Mouse (Mus musculus) spleen, adult 12 weeks (tissue): Measurements from ENCODE around the gene Tmem222.

Experiments
- DNase-seq: peaks from one replicate; pipeline ENCODE4 v3.0.0; 2022; ENCODE audit warnings: low spot score

Gene Tmem222

DNA sequence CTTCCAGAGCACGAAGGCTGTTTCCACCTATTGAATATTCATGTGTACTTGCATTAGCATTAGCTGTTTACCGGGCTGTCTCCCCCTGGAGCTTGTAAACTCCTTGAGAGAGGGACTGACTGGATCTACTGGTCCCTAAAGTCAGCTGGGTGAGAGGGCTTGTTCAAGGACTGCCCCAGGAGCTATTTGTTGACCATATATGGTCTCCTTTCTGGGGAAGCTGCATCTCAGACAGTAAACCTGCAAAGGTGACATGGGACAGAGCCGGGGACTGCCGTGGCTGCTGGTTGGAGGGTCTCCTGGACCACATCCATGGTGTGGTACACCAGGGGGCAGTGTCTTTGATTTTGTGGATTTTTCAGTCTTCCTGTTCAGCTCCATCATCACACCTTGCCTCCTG lies 5.1 kb upstream of the Tmem222 start:
- no peak for DNase-seq

DNA sequence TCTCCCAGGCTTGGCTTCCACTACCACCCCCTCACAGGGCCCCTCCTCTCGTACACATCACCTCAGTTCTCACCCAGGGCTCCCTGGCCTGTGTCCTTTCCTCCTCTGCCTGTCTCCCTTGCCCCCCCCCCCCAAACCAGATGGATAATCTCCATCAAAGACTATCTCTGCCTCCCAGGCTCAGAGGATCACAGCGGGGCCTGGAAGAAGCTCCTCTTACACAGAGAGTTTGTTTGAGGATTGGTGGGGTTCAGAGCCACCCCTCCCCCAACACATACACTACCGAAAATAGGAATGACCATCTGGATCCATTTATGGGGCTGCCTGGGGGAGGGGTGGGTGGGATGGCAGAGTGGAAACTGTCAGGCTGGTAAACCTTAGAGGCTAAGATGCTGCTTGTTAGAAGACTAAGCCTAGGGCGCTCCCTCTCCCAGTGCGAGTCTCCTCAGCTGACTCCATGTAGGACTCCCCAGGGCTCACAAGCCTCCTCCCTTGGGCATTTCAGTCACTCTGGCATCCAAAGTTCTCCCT lies 4.4 kb upstream of the Tmem222 start:
- DNase-seq: no peak

DNA sequence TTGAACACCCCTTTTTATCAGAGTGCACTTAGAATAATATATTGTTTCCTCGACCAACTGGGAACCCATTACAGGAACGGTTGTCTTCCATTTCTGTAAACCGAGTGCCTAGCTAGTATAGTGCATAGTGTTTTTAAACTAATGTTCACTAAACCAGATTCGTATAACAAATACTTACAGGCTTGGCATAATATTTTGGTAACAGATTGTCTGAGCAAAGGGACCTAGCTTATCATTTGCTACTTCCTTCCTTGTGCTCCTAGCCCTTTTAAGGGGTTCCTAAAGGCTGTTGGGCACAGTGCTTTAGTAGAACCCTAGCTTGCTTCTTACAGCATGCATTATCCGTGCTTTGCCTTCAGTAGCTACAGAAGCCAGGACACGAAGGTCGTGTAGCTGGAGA lies 3.9 kb upstream of the Tmem222 start:
- DNase-seq: no peak

DNA sequence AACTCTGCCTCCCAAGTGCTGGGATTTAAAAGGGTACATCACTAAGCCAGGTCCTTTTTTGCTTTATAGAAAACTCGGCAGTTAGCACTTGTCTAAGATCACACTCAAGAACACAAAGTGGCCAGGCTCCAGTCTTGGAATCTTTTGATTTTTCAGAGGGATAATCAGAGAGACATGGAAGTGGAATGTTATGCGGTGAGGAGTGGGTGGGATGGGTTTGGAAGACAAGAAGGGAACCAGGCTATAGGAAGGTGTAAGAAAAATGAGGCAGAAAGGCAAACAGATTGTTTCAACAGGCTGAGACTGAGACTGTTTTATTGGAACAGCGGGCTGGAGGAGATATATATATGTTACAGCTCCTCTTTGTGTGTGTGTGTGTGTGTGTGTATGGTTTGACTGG lies 890 bp upstream of the Tmem222 start:
- DNase-seq: no peak

DNA sequence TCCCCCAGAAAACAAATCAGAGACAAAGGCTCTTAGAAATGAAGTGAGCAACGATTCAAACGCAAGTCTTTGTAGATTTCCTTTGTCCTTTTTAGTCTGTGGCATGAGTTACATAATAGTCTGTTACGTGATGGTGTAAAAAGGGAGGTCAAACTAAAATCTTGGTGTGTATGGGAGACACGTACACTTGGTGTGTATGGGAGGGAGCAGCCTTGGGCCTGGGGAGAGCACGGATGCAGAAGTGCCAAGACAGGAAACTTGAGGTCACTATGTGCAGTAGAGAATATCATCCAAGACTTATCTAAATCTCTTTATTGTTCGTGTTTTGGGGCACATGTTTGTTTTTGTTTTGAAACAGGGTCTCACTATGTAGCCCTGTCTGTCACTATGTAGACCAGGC lies 475 bp upstream of the Tmem222 start:
- DNase-seq: no peak

DNA sequence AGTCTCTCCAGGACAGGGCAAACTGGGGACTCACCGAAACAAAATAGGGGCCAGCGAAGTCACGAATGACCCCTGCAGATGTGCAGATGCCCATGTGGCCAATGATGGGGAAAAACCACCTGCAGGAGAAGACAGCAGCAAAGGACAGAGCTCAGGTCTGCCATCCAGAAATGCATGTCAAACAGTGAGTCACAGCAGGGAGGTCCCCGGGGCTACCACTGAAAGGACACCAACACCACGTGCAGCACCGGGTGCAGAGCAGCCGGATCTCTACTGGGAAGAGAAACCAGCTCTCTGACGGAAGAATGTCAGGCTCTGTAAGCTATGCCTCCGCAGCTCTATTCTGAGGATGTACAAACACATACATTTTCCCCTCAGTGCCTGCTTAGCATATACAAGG lies 6.7 kb downstream of the Tmem222 start:
- DNase-seq: no peak

DNA sequence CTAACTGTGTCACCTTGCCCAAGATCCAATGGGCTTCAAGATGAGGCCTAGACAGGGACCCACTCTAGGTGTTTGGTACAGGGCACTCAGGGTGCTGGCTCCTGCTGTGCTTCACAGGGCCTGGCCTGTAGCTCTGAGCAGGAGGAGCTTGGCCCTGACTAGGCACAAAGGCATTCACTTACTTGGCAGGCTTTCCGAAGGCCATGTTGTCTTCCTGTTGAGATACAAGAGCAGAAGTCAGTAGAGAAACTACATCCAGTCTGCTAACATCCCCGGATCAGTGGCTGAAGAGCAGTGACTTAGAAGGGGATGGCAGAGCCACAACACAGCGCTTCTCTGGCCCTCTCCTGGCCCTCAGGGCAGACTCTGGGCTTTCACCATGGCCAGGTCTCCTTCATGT lies 8.0 kb downstream of the Tmem222 start:
- no peak for DNase-seq

DNA sequence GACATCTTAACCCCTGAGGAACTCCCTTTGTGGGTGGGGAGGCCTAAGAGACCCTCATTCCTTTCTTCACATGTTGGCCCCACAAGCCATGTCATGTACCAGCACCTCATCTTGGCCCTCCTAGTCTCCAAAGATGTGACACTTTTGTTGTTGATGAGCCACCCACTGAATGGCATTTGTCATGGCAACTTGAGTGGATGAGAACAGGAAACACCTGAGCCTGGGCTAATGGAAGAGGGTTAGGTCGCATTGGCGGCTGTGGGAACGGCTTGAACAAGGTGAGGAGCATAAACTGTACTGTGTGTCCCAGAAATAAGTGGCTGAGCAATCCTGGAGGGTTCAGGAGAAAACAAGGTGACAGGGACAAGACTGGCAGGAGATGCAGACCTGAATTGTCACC lies 8.7 kb downstream of the Tmem222 start:
- DNase-seq: no peak

DNA sequence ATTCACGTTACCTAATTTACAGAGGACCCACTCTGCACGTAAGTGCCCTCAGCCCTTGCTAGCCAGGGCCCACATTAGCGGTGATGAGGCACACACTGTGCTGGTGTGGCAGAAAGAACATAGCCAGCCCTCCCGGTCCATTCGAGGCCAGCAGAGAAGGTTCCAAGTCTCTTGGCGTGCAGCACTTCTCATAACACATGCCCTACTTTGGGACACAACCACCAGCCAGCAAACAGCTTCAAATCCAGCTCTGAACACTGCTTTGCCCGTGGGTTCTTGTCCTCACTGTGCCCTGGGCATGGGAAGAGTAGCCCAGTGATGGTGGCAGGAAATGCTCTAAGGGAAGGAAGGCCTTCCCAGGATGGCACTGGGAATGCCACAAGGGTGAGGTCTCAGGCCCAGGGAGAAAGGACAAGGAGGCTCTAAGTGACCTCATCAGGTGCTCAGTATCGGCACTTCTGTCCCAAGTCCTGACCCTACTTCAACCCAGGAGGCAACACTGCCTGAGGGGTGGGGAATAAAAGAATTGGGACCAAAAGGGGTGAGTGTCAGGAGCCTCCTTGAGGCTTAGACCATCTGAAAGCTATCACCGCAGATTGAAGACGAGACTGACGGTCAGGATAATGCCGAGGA lies 11.2 kb downstream of the Tmem222 start:
- DNase-seq: no peak

DNA sequence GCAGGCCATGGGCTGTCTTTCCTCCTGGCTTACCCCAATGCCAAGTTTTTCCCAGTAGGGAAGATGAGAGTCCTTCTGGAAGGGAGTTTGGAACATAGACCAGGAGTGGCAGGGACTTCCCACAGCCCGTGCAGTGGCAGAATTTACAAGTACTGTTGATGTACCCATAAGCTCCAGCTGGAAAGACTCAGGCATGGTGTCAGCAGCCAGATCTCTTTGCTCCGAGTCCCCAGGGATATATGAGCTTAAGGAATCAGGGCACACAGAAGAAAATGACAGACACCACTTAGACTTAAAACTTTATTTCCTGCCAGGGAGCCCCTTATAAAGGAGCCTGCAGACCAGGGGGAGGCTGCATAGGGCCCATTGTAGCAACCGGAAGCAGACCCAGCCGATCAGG lies 11.8 kb downstream of the Tmem222 start:
- DNase-seq: no peak

DNA sequence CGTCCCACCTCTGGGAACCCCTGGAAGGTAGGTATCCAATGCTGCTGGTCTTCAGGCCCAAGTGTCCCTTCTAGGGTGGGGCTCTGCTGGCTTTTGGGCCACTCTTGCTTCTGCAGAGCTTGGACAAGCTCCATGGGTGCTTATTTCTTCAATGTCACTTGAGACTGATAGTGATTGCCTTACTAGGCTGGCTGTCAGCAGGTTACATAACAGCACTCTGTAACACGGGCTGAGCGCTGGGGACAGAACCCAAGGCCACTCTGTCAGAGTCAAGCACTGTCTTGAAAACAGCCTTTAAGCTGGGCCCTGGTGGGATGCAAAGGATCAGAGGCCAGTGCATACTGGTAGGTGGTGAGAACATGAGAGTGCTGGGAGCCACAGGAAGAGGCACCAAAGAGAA lies 12.3 kb downstream of the Tmem222 start:
- no peak for DNase-seq

DNA sequence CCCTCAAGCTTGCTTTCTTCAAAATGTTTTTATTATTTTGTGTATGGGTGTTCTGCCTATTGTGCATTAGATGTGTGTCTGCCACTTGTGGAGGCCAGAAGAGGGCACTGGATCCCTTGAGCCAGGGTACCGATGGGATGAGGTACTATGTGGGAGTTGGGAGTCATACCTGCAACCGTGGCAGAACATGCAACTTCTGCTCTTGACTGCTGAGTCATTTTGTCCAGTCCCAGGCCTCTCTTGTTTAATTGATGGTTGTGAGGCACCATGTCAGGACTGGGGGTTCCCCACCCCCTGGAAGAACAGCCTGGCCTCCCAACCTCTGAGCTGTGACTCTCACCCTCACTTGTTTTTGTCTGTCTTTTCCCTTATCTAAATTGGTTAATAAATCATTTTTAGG lies 13.0 kb downstream of the Tmem222 start:
- no peak for DNase-seq

DNA sequence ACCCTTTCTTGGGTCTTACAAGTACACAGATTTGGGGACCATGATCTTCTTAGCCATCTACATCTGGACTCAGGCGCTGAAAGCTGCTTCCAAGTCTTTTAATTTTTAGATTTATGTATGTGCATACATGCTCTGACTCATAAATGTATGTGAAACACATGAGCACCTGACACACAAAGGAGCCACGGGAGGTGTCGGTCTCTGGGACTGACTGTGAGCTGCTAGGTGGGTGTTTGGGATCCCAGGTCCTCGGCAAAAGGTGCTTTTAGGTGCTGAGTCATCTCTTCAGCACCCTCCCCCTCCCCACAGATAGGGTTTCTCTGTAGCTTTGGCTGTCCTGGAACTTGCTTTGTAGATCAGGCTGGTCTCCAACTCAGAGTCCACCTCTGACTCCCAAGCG lies 13.8 kb downstream of the Tmem222 start:
- DNase-seq: no peak

DNA sequence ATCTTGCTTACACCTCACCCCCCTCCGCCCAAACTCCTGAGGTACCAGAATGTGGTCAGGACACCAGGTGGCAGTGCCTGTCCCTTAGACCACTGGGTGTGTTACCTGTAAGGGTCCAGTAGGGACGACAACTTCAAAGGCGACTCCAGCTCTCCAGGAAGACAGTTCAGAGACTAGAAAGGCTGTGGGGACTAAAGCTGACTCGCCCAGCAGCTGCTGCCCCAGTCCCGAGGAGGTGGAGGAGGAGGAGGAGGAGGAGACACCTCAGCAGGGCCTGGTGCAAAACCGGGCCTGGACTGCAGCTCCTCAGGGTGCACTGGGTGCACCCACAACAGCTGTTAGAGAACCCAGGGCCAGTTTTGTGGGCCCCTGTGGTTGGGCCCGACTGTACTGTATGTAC lies 14.7 kb downstream of the Tmem222 start, which contains the start of gene Sytl1:
Gene Sytl1, minus strand, starts transcription at position 232 of the 400 bp plus-strand sequence.
- no peak for DNase-seq

DNA sequence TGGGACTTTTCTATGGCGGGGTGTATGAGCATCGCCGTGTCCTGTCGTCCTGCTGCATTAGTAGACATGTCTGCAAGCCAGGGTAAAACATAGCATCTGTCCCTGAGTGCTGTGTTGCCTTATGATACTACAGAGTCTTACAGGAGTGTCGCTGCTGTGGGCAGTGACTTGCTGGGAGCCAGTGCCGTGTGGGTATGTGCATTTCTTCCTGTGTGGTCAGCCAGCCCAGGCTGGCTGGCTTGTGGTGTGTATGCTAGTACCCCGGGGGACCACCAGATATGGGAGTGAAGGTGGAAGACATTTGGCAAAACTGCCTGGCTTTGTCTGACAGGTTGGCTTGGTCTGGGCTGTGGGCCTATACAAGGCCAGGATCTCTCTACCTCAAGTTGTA lies 15.2 kb downstream of the Tmem222 start:
- DNase-seq: no peak

DNA sequence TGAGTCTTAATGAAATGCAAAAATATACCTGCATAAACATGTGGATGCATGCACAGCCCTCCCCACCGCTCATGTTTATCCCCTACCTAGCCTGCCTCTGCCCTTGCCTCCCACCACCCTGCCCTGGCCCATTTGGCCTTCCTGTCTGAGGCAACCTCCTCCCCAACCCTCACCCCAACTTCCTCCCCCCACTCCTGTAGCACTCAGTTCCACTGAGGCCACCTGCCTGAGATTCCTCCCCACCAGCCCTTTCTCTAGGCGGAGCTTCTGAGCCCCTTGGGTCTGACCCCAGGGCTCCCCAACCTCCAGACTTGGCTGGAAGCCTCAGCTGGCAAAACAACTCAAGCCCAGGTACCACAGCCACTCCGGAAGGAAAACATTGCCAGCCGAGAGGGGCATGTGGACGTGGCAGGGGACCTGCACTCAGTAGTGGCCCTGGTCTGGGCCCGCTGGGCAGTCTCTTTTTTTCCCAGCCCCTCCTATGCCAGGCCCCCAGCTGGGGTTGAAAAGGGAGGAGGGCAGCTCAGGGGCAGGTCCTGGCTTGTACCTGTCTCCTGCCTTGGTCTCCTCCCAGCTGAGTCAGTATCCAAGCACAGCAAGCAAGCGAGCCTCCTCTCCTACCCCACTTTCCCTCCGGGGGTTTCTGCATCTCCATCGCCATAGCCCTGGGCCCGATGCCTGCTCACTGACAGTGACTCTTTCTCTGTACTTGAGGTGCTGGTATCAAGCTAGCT lies 15.8 kb downstream of the Tmem222 start:
- no peak for DNase-seq

DNA sequence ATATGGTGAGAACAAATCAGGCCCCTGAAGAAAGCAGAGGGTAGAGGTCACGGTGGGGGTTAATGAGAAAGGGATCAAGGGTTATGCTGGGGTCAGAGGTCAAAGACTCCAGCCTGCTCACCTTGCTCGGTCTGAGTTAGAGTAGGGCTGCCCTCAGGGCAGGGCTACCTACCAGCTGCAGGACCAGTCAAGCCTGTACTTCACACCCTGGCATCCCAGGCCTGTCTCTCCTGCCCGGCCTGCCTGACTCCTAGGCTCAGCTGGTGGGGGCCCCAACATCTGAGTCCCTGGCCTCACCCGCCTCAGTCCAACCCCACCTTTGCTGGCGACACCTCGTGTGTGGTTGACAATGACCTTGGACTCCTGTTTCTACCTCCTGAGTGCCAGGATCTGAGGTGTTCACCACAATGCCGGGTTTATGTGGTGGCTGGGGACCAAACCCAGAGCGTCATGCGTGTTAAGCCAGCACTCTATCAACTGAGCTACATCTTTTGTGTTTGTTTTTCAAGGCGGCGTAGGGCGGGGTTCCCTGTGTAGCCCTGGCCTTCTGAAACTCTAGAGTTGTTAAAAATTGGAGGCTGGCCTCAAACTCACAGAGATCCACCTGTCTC lies 19.7 kb downstream of the Tmem222 start:
- DNase-seq: no peak

DNA sequence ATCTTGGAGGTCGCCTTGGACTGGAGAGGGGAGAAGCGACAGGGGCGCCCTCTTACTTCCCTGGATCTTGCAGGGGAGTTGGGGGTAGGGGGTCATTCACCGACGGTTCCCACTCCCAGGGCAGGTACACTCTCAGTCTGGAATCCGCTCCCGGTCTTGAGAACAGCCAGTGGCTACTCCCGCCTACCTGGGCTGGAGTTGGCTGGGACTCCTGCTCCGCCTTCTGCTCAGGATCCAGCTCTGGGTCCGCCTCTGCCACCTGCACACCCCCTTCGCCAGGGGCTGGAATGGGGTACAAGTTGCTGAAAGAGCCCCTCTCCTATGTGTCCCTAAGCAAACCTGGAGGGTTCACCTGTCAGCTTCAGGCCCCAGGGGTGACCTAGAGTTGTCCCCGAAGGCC lies 20.4 kb downstream of the Tmem222 start:
- no peak for DNase-seq

DNA sequence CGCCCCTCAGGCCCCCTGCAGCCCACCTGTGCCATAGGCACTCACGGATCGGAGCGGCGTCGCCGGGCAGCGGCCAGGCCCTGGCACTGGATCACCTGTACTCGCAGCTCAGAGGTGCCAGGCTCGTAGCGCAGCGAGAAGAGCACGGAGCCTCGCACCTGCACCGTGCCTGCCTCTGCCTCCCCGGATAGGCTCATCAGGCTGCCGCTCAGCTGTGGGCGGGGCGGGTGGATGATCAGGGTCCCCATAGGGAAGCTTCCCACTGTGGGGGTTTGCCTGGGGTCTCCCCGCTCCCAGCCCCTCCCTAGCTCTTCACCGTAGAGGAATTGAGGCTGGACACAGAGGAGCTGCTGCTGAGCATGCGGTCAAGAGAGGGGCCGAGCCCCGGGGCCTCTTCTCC lies 20.8 kb downstream of the Tmem222 start:
- DNase-seq: no peak

DNA sequence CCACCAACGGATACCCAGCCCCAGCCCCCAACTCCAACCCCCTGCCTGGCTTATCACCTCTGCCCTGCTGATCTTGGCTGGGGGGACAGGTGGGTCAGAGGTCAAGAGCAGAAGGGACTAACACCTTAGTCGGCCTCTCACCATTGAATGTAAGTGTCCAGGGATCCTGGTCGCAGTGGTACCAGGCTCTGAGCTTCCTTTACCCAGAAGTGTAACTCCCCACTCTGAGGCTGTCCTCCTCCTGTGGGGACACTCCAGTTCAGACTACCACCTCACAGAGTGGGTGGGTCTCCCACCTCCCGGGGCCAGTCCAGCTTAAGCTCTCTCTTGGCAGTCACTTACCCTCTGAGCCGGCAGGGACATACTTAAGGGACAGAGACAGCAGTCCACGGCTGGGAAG lies 22.2 kb downstream of the Tmem222 start:
- no peak for DNase-seq

DNA sequence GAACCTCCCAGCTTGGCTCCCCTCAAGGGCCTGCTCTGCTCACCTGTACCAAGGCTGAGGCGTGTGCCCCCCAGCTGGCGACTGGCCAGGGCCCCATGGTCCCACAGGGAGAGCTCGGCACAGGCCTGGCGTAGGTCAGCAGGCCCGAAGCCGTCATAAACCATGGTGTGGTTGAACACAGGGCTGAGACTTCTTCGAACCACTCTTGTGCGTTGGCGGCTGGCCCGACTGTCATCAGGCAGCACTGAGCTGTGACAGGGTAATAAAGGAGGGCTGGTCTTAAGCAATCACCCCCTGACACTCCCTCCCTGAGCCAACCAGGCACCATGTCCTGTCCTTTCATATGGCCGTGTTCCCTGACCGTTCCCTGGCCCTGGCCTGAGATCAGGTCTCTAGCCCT lies 24.2 kb downstream of the Tmem222 start:
- DNase-seq: no peak

DNA sequence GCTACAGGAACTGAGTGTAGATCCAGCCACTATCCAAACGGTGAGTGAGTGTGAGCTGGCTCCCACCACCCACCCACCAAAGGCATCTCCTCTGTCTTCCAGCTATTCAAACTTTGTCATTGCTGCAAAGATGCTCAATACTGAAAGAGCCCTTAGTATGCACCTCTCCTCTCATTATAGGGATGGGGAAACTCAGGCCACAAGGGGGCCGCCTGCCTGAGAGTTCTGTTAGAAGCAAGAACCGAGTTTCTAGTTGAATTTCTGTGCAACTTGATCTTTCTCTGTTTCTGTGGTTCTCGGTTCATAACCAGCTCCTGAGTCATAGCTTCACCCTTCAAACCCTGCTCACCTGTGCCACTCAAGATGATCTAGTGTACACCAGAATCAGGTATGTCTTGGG lies 25.5 kb downstream of the Tmem222 start:
- no peak for DNase-seq

DNA sequence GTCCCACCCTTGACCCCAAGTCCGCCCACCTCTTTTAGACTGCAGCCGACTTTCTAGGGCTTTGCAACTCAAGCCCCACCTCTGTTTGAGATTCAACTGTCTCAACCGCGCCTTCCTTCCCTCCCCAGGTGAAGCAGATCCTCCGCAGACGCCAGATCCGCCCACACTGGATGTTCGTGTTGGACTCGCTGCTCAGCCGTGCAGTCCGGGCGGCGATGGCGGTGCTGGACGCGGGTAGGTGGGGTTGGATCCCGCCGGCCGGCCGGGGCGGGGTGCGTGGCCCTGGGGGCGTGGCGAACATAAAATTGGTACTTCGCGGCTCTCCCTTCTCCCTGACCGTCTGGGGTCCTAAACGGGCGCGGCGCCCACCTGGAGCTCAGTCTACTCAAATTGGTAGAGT lies 26.4 kb downstream of the Tmem222 start:
- DNase-seq: no peak
